Mouse (Mus musculus): Measurements from ENCODE around the gene Dcdc2c.

DNA sequence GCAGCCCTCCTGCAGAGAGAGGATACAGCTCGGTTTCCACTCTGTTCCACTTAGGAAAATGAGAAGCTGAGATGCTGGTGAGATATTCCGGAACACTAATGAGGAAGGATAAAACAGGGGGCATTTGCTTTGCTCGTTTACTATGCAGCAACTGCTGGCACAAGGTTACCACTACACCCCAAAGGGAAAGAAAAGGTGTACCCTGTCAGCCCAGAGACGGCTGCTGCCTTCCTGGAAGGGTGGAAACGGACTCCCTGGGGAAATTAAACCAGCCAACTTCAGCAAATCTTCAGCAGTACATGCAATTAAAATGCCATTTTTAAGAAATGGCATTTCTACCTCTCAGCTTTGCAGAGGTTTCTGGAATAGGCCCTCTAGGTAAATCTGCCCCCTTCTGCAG is 150.8 kb downstream of the Dcdc2c start:
- TF ChIP-seq EP300 (IDR thresholded peaks at IDR 0.05; ENCODE audit: insufficient read depth, low read depth, low read length): no peak
- no peak for TF ChIP-seq CTCF (IDR thresholded peaks at IDR 0.05)
- TF ChIP-seq POLR2A (IDR thresholded peaks at IDR 0.05; ENCODE audit: insufficient read depth, low read depth, low read length): no peak
